Mouse (Mus musculus): ENCODE data around the gene Sec22a. TPM values are rescaled to one million over a fixed set of nuclear protein-coding genes. Genes with fewer than 3 reads are reported as not detected.

Gene Sec22a
- 15.2 TPM for polyA plus RNA-seq (2014; fragmentation: Illumina TruSeq; extraction: RNeasy Lipid Tissue Mini Kit (QIAGEN cat#74804); ENCODE audit: low read depth, low replicate concordance)

DNA sequence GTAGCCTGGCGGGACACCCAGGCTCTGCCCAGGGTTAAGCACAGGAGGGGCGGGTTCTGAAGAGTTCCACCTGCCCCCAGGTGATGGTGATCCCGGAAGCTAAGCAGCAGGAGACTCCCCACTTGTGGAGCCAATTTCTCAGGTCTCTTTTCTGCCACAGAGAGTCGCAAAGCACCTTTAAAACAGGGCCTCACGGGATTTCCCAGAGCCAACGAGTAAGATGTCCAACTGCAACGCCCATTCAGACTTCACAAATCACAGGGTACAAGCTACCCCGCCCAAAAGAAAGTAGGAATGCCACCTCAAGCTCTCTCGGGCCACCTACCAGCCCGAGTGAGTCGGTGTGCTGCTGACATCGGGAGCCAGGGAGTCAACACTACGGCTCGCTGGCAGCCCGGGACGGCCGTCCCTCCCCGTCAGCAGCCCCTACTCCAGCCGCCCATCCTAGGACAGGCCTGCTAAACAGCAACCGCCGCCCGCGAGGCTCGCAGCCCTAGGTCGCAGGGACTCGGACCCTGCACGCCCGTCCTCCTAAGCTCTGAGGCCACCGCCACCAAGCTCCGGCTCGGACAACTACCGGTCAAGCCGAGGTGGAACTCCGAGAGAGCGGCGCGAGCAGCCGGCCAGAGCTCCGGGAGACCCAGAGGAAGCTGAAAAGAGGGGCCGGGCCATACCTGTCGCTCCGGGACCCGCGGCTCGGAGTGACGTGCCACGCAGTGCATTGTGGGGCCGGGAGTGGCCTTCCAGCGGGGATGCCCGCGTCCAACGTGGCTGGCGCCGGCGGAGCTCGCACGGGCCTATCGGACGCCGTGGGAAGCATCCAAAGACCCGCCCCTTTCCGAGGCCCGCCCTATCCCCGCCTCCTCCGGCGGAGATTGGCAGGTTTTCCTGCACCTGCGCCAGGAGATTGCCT is at the start of gene Sec22a:
TSS of gene Sec22a (minus strand) at position 769 of the 913 bp plus-strand sequence.

Other genes with a start within 250 kb of the Sec22a start
- gene Adcy5, start 209.0 kb downstream of the Sec22a start, polyA plus RNA-seq (2014; fragmentation: Illumina TruSeq; extraction: RNeasy Lipid Tissue Mini Kit (QIAGEN cat#74804); ENCODE audit: low read depth, low replicate concordance), result 33.4 TPM
- 7.1 TPM for gene Pdia5, start 127.0 kb upstream of the Sec22a start, polyA plus RNA-seq (2014; fragmentation: Illumina TruSeq; extraction: RNeasy Lipid Tissue Mini Kit (QIAGEN cat#74804); ENCODE audit: low read depth, low replicate concordance)
- gene Sema5b, start 177.2 kb upstream of the Sec22a start, polyA plus RNA-seq (2014; fragmentation: Illumina TruSeq; extraction: RNeasy Lipid Tissue Mini Kit (QIAGEN cat#74804); ENCODE audit: low read depth, low replicate concordance), result 1.1 TPM